Mouse (Mus musculus) T-helper 17 cell (primary cell): Measurements from ENCODE around the gene Csnk2a1.

Source experiments
- in situ Hi-C, 2 experiments: fragments of 300-600 bp; cut with MboI, MseI; formaldehyde crosslinking; loops; 1 replicate in 1 of 2; 2 replicates in 1 of 2; pipeline ENCODE4 v1.15.1; 2025; ENCODE audit warnings: high pct_unique_total_duplicates in 2 of 2

Gene Csnk2a1

DNA sequence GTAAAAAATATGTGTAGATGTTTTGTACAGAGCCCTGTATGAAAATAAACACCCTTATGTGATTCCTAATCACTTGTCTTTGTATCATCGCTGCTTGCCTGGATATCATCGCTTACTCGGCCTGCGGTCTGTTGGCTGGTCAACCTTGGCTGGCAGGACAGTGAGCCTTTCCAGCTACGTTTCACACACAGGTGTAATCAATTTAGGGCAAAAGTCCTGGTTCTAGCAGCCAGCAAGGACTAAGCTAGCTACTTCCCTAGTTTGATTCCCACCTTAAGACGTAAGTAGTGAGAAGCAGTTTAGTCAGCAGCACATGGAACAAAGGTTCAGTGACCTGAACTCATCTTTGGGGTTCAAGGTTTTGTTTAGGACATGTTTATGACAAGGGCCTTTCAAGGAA, 87.3 kb downstream of the Csnk2a1 start:
- in situ Hi-C loops = no loop called here

DNA sequence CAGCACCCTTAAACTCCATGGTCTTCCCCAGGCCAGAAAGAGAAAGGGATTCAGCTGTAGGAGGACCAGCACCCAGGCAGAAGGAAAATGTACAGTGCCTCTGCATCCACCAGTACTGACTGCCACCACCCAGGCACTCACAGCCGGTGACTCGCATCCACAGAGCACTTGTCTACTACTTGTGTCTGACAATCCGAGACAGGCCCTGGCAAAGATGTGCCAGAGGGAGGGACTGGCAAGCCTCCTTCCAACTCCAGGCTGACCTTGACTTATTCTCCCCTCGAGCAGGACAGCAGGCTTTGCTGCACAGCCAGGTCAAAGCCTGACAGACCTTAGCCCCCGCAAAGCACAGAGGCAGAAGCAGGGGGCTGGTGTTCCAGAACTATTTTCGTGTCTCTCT, 90.4 kb downstream of the Csnk2a1 start:
- in situ Hi-C loops = no loop called here

DNA sequence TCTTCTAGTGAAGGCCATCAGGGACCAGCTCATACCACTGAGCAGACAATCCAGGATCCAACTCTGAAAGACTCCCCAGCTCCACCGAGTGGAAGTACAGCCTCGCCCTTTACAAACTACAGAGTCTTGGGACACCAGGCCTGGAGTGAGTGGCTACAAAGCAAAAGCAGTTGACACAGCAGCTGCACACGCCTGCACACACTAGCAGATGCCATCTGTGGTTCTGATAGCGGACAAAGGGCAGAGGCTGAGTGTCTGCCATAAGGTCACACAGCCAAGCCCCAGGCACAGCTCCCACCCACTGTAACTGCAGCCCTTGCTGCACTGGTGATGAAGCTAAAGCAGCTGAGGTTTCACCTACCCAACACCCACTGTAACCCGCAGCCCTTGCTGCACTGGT, 94.9 kb downstream of the Csnk2a1 start:
- in situ Hi-C loops = no loop called here

DNA sequence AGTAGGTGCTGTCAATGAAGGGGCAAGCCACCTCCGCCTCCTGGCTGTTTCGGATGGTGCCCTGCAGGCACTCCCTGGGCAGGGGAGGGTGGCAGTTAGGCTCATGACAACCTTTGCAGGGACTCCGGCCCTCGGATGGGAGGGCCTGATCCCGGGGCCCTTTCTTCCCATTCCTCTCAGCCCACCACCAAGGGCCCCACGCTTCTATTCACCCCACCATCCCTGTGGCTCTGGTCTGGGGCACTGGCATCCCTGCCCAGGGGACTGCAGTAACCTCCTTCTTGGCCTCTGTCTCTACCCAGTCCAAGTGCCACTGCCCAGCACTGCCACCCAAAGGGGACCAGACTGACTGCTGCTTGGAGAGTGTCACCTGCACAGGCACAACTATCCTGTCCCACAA, 95.6 kb downstream of the Csnk2a1 start:
- in situ Hi-C loops = no loop called here

DNA sequence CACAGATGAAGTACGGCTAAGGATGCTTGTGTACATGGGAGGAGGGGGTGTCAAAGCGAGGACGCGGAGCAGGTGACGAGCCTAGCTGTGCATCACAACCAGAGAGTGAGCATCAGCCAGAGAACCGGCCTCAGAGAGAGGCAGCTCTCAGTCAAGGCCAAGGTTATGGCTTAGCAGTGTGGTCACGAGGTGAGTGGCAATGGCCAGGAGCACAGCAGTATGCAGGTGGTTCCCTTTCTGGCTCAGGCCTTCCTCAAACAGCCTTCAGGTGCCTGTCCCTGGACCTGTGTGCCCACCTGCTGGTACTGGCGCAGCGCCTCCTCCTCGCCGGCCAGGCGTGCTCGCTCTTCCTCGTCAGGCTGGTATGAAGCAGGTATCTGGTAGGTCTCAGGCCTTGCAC, 97.3 kb downstream of the Csnk2a1 start:
- in situ Hi-C loops = no loop called here

DNA sequence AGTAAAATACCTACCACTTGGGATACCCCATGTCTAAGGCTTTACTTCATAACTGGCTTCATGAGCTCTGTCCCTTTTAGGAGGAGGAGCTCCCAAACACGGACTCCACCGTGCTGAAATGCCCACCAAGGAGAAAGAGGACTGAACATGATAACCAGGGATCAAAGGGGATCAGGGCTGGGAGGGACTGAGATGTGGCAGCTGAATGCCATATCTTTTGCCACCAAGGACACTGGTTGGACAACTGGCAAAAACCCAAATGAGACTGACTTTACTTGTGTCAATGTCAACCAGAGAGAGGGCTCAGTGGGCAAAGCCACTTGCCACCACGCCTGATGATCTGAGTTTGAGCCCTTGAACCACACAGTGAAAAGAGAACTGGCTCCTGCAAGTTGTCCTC, 98.2 kb downstream of the Csnk2a1 start:
- in situ Hi-C loops = no loop called here

DNA sequence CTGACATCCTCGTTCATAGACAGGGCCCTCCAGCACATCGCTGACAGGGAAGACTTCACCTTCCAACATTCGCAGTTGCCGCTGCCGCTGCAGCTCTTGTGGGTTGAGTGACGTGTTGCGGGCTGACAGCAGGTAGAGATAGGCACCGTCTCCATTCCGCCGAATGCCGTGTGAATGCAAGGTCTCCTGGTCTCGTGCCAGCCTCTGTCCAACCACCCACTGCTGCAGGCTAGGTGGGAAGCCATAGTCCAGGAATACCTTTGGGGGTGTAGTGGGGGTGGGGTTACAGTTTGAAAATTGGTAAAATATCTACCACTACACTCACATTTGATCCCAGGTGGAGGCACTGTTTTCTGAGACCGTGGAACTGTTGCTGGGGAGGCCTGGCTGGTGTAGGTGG, 99.5 kb downstream of the Csnk2a1 start:
- in situ Hi-C loops = no loop called here

DNA sequence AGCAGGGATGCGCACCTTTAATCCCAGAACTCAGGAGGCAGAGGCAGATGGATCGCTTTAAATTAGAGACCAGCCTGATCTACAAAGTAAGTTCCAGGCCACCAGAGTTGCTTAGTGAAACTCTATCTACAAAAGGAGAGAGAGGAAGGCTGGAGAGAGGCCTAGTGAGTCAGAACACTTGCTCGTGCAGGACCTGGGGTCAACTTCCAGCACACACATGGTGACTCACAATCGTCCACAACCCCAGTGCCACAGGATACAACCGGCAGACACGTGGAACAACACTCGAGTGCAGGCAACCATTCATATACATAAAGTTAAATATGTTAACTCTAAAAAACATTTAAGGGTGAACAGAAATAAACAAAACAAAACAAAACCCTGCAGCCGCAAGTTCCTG, 100.0 kb downstream of the Csnk2a1 start:
- in situ Hi-C loops = no loop called here

DNA sequence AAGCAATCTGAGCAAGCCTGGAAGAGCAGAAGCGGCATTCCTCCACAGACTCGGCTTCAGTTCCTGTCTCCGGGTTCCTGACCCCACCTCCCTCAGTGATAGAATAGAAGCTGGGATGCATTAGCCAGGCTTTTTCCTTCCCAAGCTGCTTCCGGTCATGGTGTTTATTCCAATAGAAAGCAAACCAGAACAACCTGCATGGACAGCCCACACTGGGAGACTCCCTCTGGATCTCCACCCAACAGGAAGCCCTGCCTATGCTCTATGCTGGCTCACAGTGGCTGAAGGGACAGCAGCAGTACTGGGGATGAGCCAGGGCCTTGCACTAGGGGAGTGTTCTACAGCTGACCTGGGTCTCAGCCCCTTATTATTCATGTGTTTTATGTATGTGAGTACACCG, 101.3 kb downstream of the Csnk2a1 start:
- in situ Hi-C loops = no loop called here

DNA sequence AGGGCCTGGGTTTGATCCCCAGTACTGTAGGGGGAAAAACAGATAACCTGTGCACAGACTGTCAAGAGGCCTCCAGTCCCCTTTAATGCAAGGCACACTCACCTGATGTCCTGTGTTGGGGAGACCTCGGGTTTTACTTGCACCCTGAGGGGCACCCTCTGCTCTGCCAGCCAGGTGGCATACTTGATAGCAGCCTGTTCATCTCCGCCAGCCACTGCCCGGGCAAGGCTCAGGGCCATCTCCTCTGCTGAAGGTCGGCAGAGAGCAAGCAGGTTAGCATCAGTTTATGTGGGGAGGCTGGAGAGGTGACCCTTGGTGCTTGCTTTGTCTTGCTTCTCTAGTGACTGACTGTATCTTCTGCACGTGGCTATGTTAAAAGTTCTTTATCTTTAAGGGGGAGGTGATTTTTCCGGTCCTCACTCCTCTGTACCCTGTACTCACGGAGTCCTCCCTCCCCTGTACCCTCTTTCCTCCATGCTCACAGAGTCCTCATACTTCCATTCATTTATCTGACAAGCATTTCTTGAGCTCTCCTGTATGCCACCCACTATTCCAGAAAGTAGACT, 104.3 kb downstream of the Csnk2a1 start:
- in situ Hi-C loops = no loop called here
